Mouse (Mus musculus) thymus, adult 18-20 months (tissue): ENCODE data around the gene Isoc2b.
"Not testable (repeated sequence)": the region's sequence is repeated elsewhere in the genome, so short reads cannot be mapped to it uniquely, and the experiment has no call there.

ENCODE experiments used
- DNase-seq, 2 experiments: peaks; one replicate each; pipeline ENCODE4 v3.0.0; 2022; ENCODE audit warnings: mixed read lengths in 2 of 2

Isoc2b gene

DNA sequence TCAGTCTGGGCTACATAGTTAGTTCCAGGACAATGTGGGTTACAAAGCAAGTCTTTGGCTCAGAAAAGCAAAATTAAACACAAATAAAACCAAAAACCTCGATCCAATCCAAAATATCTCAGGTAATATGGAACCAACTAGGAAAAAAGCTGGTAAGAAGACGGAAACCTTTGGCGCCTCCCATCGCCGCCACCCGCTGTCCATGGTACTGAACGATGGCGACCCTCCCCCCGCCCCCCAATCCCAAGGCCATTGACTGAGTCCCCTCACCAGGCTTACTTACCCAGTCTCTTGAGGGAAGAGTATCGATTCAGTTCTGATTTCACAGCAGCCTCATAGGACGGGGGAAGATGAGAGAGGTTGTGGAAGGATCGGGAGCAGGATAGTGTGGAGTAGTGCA, 39.6 kb downstream of the Isoc2b start:
- DNase-seq = no peak

DNA sequence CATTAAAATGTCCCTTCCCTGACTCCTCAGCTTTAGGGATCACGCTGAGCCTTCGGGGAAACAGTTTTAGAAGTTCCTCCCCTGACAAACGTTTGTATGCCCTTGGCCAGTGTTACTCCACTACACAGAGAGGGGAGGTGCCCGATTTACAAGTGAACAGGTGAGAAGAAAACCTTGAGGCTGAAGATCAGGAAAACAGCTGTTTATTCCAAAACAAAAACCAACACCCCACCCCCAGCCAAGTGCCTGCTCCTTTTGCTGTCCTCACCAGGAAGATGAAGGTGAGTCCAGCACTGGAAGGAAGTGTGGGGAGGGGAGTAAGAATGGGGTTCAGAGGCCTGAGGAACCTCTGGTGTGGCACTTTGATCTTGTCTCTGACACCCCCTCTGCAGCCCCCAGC, 44.7 kb downstream of the Isoc2b start:
- DNase-seq = no peak

DNA sequence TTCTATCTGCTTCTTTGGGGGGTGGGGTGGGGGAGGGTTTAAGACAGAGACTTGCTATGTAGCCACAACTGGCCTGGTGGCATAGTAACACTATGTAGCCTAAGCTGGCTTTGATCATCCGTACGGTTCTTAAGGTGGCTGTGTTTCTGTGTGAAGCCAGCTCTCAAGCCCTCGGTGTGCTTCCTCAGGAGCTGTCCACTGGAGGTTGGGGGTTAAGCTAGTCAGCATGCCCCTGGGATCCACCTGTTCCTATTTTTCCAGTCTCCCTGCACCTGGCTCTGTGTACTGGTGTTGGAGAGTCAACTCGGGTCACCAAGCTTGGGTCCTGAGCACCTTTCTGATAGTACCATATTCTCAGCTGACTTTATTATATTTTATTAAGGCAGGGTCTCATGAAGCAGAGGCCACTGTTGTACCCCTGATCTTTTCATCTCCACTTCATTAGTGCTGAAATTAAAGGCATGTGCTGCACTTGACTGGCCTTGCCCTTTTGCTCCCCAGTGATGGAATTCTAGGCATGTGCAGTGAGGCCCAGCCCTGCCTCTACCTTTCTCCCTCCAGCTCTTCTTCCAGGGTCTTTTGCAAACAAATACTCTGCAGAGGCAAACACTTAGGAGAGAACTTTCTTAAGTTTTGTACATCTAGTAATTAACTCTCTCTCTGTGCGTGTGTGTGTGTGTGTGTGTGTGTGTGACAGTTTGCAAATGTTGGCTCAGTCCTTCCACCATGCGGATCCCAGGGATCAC, 47.7 kb downstream of the Isoc2b start:
- no peak for DNase-seq

DNA sequence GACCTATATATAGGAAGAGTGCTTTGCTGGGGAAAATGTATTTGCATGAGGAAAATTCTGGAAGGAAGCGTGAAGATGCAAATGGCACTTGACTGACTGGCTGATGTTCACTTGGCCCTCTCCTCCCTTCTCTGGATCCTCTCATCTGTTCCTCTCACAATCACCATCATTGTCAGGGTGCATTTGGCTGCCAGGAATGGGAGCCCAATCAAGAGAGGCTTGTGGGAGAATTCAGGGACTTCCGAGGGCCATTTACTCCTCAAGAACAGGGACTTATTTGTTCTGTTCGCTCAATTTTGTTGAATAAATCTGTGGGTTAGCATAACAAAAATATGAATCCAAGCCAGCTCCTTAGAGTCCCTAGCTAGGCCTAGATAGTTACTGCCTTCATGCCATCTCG, 48.4 kb downstream of the Isoc2b start:
- no peak for DNase-seq

DNA sequence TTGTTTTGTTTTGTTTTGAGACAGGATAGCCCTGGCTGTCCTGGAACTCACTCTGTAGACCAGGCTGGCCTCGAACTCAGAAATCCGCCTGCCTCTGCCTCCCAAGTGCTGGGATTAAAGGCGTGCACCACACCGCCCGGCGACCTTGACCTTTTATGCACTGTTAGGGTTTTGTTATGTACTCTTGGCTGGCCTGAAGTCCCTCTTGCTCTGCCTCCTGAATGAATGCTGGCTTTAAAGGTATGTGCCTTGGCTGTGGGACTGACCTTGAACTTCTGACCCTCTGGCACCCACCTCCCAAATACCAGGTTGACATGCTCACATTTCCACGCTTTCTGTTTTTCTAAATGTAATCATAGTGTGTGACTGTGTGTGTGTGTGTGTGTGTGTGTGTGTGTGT, 49.1 kb downstream of the Isoc2b start:
- DNase-seq = not testable (repeated sequence)

DNA sequence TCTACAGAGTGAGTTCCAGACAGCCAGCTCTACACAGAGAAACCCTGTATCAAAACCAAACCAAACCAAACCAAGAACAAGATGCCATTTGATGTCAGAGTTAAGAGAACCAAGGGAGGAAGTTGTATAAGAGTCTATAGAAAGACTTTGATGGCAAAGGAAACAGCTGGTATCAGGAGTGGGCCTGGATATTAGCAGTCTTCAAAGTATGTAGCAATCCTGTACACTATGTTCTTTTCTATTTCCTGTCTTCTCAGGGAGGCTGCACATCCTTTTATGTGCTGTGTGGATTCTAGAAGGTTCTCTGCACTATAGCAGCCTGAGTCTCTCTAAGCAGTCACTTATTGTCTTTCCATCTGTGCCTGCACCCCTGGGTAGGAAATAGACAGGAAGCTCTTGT, 53.5 kb downstream of the Isoc2b start:
- DNase-seq = peak in 1 of 2 experiments; percentile 29

DNA sequence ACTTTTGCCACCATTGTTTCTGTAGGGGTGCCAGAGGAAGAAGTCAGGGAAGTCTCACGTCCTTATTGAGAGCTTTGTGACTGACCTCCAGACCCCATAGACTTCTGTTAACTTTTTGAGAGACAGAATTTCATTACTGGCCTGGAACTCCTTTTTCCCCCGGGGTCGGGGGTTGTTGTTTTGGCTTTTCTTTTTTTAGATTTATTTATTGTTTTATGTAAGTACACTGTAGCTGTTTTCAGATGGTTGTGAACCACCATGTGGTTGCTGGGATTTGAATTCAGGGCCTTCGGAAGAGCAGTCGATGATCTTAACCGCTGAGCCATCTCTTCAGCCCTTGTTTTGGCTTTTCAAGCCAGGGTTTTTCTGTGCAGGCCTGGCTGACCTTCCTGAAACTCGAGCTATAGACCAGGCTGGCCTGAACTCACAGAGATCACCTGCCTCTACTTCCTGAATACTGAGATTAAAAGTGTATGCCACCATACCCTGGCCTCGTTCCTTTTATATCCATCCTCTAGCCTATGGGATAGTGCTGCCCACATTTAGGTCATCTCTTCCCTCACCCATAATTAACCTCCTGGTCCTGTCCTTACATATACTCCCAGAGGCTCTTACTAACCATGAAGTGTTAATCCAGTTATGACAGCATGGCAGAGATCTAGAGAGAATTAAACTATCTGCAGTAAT, 56.8 kb downstream of the Isoc2b start:
- DNase-seq = peak in 1 of 2 experiments; percentile 19

DNA sequence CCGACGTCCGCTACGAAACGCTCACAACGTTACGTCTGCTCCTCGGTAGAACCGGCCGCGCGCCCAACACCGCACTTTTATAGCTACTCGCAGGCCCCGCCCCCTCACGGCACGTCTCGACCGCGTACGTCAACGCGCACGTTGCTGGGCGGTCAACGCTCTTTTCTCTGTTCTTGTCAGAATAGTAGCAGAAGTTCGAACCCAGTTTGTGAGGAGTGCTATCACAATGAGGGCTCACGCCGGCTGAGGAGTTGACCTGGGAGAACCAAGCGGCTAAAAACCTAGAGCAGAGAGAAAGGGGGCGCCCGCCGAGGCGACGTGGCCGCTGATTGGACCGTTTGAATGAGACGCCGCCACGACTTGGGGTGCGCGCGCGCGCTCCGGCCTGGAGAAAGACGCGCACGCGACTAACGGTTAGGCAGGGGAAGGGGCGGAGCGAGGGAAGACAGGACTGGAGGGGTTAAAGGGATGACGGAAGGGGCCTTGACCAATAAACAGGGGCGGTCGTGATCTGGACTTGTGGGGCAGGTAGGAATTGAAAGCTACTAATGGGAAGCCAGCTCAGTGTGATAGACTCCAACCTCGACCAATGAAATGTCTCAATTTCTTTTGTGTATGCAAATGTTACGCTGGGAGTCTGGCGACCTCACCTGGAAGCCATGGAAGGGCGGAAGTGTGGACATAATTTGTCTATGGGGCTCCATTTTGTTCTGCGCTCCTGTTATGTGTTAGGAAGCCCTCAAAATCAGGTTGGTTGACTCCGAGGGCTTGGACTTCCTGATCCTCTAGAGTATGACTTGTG, 57.6 kb downstream of the Isoc2b start, which contains the start of gene Ube2s:
Gene Ube2s (minus strand): TSS at position 288 of the 802 bp plus-strand sequence.
- DNase-seq = peak; percentile 97 to 99

DNA sequence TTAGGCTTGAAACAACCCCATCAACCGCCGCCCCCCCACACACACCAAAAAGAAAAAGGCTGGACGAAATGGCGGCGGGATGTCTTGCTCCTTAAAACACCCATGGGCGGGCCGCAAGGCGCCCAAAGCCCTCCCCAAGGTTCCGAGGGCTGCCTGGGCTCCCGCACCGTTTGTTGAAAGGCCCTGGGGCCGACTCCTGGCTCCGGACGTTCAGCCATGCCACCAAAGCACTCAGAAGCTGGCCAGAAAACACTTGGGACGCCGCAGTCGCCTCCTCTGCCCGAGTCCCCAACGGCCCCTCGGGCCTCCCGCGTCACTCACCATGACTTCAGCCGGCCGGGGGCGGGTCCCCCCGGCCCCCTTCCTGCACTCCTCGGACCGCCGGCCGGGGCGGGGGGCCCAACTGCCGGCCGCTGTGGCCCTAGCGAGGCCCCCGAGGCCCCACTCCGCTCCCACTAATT, 58.2 kb downstream of the Isoc2b start:
- DNase-seq = peak; percentile 44 to 59

DNA sequence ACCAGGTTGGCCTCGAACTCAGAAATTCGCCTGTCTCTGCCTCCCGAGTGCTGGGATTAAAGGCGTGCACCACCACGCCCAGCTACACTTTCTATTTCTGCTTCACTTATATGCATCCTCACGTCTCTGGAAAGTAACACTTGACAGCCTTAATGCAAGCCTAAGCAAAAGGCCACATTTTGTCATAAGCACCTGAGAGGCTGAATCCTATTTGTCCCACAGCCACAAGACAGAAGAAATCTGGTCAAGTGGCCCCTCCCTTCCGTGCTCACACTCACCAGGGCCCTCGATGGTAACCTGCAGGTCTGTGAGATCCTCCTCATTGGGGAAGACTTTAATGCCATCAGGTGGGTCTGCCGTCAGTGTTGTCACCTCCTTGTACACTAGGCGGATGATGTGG, 58.9 kb downstream of the Isoc2b start:
- not testable (repeated sequence) for DNase-seq

DNA sequence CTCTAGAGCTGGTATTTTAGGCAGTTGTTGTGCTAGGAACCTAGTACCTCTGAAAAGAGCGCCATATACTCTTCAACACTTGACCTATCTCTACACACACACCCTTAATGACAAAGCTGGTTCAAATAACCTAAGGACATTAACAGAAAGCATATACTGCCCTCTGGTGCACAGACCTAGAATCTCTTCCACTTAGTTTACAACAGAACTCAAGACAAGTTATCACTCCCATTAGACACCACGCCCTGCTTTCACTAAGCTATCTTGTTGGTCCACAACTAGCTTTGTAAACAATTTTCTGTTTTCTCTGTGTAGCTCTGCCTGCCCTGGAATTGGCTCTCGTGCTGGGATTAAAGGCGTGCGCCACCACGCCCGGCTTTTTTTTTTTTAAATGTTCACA, 63.3 kb downstream of the Isoc2b start:
- DNase-seq = no peak

DNA sequence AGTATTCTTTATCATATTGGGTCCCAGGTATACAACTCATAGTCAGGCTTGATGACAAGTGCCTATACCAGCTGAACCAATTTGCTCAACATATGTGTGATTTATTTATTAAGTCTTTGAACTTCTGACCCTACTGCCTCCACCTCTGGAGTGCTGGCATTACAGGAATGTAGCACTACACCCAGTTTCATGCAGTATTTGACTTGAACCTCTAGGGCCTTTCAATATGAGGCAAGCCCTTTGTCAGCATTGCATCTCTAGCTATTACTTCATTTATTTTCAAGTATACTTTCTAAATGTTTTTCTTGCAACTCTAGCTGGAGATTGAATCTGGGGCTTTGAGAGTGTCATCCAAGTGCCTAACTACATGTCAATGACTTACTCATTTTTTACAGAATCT, 67.8 kb downstream of the Isoc2b start:
- no peak for DNase-seq

DNA sequence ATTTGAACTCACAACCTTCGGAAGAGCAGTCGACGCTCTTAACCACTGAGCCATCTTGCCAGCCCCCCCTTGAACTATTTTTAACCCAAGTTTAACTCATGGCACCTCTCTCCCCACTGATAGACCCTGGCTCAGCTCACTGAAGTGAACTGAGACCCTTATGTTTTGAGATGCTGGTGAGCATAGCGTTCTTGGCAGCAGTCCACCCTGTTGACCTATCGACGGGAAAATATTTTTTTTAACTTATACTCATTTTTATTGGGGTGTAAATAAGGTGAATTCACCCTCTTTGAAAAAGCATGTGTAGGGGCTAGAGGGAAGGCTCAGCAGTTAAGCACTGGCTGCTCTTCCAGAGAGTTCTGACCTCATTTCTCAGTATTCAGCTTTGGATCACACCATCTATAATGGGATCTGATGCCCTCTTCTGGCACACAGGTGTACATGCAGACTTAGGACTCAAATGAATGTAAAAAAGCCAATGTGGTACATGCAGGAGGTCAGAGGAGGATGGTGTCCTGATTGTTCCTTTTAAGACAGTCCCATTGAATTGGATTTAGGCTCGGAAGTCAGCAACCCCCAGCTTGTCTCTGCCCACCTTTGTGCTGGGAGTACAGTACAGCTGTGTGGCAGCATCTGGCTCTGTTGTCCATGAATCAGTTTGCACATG, 74.2 kb downstream of the Isoc2b start:
- no peak for DNase-seq
